Mouse (Mus musculus) intestine, embryonic 14.5 days (tissue): Measurements from ENCODE around the gene Selenoi. TPM values are rescaled to one million over a fixed set of nuclear protein-coding genes. Genes with fewer than 3 reads are reported as not detected.

Source experiments
- ATAC-seq: fragments of 200-750 bp; cut with Nextera tagmentation; replicated peaks from 2 replicates; pipeline ENCODE4 v1.8.0; 2017; ENCODE audit warnings: low read depth, moderate number of reproducible peaks, moderate TSS enrichment, moderate library complexity; ENCODE audit not compliant: low FRiP score, low TSS enrichment
- DNase-seq: peaks from one replicate; pipeline ENCODE4 v3.0.0-alpha.2; 2018; ENCODE audit warnings: low spot score
- H3K27ac ChIP-seq: fragments of 300-500 bp; sonication (generic); 2 replicates; pipeline ENCODE4 v1.5.1; 2014; ENCODE audit warnings: low read depth, mild to moderate bottlenecking, control low read depth
- H3K27me3 ChIP-seq: fragments of 300-500 bp; sonication (generic); replicated peaks from 2 replicates; pipeline ENCODE4 v1.6.1; 2014; ENCODE audit warnings: low read length, control low read depth; ENCODE audit not compliant: control insufficient read depth, insufficient read depth
- H3K36me3 ChIP-seq: fragments of 300-500 bp; sonication (generic); 2 replicates; pipeline ENCODE4 v1.6.1; 2014; ENCODE audit warnings: low read length, control low read depth; ENCODE audit not compliant: control insufficient read depth, insufficient read depth
- H3K4me1 ChIP-seq: fragments of 300-500 bp; sonication (generic); replicated peaks from 2 replicates; pipeline ENCODE4 v1.6.1; 2014; ENCODE audit warnings: low read length, control low read depth, mixed read lengths; ENCODE audit not compliant: control insufficient read depth, insufficient read depth
- H3K4me2 ChIP-seq: fragments of 300-500 bp; sonication (generic); 2 replicates; pipeline ENCODE4 v1.6.1; 2014; ENCODE audit warnings: low read length
- H3K4me3 ChIP-seq: fragments of 300-500 bp; sonication (generic); 2 replicates; pipeline ENCODE4 v1.5.1; 2014; ENCODE audit warnings: low read depth, low read length, control low read depth, mixed read lengths
- H3K9ac ChIP-seq: fragments of 300-500 bp; sonication (generic); 2 replicates; pipeline ENCODE4 v1.6.1; 2014; ENCODE audit warnings: mild to moderate bottlenecking, low read length
- H3K9me3 ChIP-seq: fragments of 300-500 bp; sonication (generic); 2 replicates; pipeline ENCODE4 v1.6.1; 2016; ENCODE audit warnings: low read length, control low read depth; ENCODE audit not compliant: control insufficient read depth
- WGBS: fragments of 180-500 bp; shearing (Covaris S2); extraction: QIAGEN DNeasy Blood & Tissue Kit; methylation state at CpG from one replicate; pipeline ENCODE4 v1.1.7; 2014; 5-methylcytosine and 5-hydroxymethylcytosine counted together
- polyA plus RNA-seq: library from polyadenylated mRNA; unstranded; fragments of >200 nt; fragmentation: Nextera tagmentation; extraction: Ambion mirVana; gene quantifications from 2 replicates; pipeline ENCODE4 v1.2.1, GENCODE M21; 2014

The Selenoi gene
- polyA plus RNA-seq, 1 experiment from 2014 or later: 35.0 TPM

DNA sequence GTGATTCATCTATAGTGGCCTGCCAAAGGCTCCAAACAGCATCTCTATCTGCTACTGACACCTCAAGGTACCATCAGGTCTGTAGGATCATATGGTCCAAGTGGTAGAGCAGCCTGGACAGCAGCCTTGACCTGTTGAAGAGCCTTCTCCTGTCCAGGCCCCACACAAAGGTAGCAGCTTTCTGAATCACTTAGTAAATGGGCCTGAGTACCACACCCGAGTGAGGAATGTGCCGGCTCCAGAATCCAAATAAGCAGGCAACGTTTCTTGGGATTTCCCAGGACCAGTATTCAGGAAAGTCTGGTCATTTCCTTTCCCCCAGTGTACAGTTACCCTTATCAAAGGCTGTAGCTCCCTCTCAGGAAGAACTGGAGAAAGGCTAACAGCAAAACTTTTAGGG lies 46.6 kb downstream of the Selenoi start:
- H3K9me3 ChIP-seq: no peaks in the 10 kb centered on the region
- no peak overlapping the region for H3K9ac ChIP-seq
- H3K27me3 ChIP-seq: no peaks in the 10 kb centered on the region
- H3K4me2 ChIP-seq: no peak overlapping the region
- WGBS: 74% methylated on average over 3 of the region's 3 CpGs
- H3K4me1 ChIP-seq: no peaks in the 10 kb centered on the region
- no peaks in the 10 kb centered on the region for H3K36me3 ChIP-seq
- no peak overlapping the region for H3K27ac ChIP-seq
- 0 out of 2 replicates have a peak, but pooled peaks have one; percentile 13 for ATAC-seq
- H3K4me3 ChIP-seq: no peak overlapping the region
- DNase-seq: no peak

DNA sequence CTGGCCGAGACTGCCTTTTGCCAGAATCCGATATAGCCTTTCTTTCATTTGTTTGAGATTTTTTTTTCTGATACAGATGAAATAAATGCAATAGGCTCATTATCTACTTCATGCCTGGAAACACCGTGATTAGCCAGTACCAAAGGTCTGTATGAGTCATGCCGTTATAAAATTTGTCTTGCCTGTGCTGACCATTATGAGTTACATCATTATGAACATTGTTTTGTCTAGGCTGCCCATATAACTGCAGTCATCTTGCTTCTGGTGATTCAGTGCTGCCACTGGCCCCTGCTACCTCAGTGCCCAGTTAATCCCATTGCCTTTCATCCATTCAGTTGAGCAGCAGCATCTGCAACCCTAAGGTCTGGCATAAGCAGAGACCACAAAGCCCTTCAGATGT lies 47.1 kb downstream of the Selenoi start:
- DNase-seq (no peak), ATAC-seq (no peak)
- Histone ChIP-seq H3K4me2 (no peak overlapping the region), H3K27ac (no peak overlapping the region), H3K4me1 (no peaks in the 10 kb centered on the region), H3K4me3 (no peak overlapping the region), H3K9ac (no peak overlapping the region), H3K27me3 (no peaks in the 10 kb centered on the region), H3K36me3 (no peaks in the 10 kb centered on the region), H3K9me3 (no peaks in the 10 kb centered on the region)
- 82% methylated on average over 4 of the region's 4 CpGs for whole genome bisulfite sequencing

DNA sequence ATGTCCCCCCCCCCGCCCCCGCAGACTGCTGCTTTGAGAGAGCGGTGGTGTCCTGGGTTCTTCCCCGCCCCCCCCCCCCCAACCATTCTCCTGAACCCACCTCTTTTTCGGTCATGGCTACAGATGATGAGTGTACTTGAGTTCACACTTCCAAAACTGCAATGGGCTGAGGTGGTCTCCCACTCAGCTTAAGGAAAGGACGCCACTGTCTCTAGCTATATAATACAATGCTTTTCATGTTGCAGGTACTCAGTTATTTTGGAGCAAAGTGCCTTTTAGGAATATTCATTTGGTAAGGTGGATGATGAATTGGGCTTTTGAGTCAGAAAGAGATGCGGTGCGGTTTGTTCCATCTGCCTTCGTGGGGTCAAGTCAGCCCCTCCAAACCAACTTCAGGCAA lies 48.5 kb downstream of the Selenoi start:
- Histone ChIP-seq H3K9me3 (peaks cover 7% of the 10 kb centered on the region; the same call in 1 of the 2 replicates), H3K4me2 (peak overlapping the region; percentile 54), H3K9ac (no peak overlapping the region), H3K27me3 (no peaks in the 10 kb centered on the region), H3K4me1 (no peaks in the 10 kb centered on the region), H3K27ac (no peak overlapping the region), H3K4me3 (peak overlapping the region; percentile 31), H3K36me3 (no peaks in the 10 kb centered on the region)
- WGBS: 36% methylated on average over 9 of the region's 9 CpGs
- no peak for ATAC-seq
- DNase-seq: no peak

DNA sequence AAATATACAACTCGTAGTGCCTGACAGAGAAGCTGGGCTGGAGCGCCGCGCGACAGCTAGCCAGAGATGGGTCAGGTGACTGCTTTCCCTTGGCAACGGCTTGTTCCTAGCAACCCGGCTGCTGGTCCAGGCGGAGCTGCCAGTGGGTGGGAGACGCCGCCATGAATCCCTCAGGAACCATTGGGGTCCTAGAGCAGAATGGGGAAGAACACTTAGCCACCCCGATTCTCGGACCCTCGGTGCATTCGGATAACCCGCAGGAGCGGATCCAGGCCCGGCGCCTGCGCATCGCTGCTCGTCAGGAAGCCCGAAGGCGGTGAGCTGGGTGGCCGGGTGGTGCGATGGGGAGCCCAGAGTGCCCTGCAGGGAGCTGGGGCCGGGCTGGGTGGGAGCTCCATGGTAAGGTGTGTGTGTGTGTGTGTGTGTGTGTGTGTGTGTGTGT lies 48.9 kb downstream of the Selenoi start, which contains the start of gene Drc1:
Drc1 (plus strand) TSS at position 98 of the 442 bp plus-strand sequence.
- no peaks in the 10 kb centered on the region for H3K4me1 ChIP-seq
- no peaks in the 10 kb centered on the region for H3K27me3 ChIP-seq
- no peak within 1 kb of the TSS for H3K27ac ChIP-seq
- WGBS: 1% methylated on average over 26 of the region's 26 CpGs
- peak; percentile 71; the same call in 1 of the 2 replicates for ATAC-seq
- peaks cover 7% of the 10 kb centered on the region; the same call in 1 of the 2 replicates for H3K9me3 ChIP-seq
- DNase-seq: peak; percentile 72
- H3K36me3 ChIP-seq: no peaks in the 10 kb centered on the region
- H3K9ac ChIP-seq: no peak within 1 kb of the TSS
- H3K4me2 ChIP-seq: peak within 1 kb of the TSS; percentile 54
- peak within 1 kb of the TSS; percentile 31 for H3K4me3 ChIP-seq

DNA sequence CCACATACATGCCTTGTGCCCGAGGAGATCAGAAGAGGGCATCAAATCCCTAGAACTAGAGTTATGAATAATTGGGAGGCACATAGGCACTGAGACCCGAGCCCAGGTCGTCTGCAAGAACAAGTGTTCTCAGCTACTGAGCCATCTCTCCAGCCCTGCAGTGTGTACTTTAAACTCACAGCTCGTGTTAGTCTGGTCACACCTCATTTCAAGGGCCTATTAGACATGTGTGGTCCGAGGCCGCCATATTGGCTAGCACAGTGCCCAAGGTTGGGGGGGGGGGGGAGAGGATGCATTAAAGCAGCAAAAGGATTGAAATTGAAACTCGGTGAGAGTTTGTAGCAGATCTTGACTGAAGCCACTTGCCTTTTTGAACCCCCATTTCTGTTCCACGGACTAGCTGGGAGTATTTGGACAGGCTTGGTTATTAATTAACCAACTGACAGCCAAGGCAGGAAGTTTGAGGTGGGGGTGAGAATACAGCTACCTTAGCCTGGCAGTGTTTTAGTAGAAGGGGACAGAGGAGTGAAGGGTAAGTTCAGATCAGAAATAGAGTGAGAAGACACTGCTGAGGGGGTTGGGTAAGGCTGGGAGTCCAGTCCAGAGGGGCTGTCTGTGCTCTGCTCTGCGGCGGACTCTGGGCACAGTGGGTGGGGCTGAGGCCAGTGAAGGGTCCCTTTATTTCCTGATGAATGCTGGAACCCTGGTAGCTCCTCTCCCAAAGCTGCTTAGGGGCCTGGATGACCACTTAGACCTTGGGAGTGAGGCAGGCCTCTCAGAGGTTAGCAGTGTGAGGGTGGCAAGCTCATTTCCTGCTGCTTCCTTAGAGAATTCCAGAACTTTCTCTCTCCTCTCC lies 53.8 kb downstream of the Selenoi start:
- peak; percentile 60; the same call in 1 of the 2 replicates for ATAC-seq

DNA sequence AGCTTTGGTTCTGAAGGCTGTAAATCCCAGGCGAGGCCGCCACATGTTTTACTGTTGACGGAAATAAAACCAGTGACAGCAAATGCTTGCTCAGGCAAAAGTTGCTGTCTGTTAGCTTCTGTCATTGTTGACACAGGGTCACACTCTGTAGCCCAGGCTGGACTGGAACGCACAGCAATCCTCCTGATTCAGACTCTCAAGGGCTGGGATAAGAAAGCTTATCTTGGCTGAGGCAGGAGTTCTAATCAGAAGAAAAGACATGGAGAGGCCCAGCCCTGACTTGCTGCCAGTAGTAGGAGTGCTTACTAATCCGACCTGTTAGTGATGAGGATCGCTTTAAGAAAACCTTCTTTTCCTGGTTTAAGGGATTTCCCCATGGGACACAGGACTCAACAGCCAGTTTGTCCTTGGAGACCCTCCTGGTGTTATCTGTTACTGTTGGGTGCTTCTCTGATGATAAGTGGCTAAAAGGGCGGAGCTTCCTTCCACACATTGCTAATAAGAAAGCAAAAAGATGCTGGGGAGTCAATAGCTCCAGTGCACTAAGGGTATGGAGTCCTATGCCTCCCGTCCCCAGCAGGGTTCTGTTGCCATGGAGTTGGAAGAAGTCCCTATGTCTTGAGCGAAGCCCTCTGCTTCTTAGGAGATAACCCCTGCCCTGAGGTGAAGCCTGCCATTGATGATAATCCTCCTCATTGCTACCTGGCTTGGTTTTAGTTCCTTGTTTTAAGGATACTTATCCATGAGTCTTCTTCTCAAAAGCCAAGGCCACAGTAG lies 54.9 kb downstream of the Selenoi start:
- ATAC-seq (0 out of 2 replicates have a peak, but pooled peaks have one; percentile 36), DNase-seq (no peak)
- no peak overlapping the region for H3K27ac ChIP-seq
- H3K4me1 ChIP-seq: no peaks in the 10 kb centered on the region
- no peak overlapping the region for H3K4me3 ChIP-seq
- H3K36me3 ChIP-seq: no peaks in the 10 kb centered on the region
- WGBS: 71% methylated on average over 9 of the region's 9 CpGs
- peaks cover 7% of the 10 kb centered on the region; the same call in 1 of the 2 replicates for H3K9me3 ChIP-seq
- H3K4me2 ChIP-seq: no peak overlapping the region
- no peaks in the 10 kb centered on the region for H3K27me3 ChIP-seq
- no peak overlapping the region for H3K9ac ChIP-seq

More for the DNA sequence above, 53.8 kb downstream of the Selenoi start:
- no peak overlapping the region for H3K4me3 ChIP-seq
- H3K27ac ChIP-seq: peak overlapping the region; percentile 17; the same call in 1 of the 2 replicates
- peaks cover 7% of the 10 kb centered on the region; the same call in 1 of the 2 replicates for H3K9me3 ChIP-seq
- no peak for DNase-seq
- H3K4me1 ChIP-seq: no peaks in the 10 kb centered on the region
- no peaks in the 10 kb centered on the region for H3K36me3 ChIP-seq
- no peaks in the 10 kb centered on the region for H3K27me3 ChIP-seq
- H3K4me2 ChIP-seq: no peak overlapping the region
- H3K9ac ChIP-seq: no peak overlapping the region
- 60% methylated on average over 10 of the region's 10 CpGs for WGBS

Other genes with a start within 250 kb of the Selenoi start
- 0.39 TPM in 1 of 2 replicates, not detected in the other for gene Il6, start 219.5 kb upstream of the Selenoi start, polyA plus RNA-seq
- gene Tyms, start 159.0 kb upstream of the Selenoi start, polyA plus RNA-seq: 286 and 317 TPM in 2 replicates
- 0.60 and 0.79 TPM in 2 replicates for gene Garem2, start 127.4 kb upstream of the Selenoi start, polyA plus RNA-seq
- gene 3110082J24Rik, start 126.5 kb upstream of the Selenoi start, polyA plus RNA-seq: not detected in 2 replicates
- gene Hadha, start 77.4 kb upstream of the Selenoi start, polyA plus RNA-seq: 125 and 133 TPM in 2 replicates
- 166 and 169 TPM in 2 replicates for gene Hadhb, start 77.3 kb upstream of the Selenoi start, polyA plus RNA-seq
- 0.05 and 0.15 TPM in 2 replicates for gene Adgrf3, start 26.9 kb upstream of the Selenoi start, polyA plus RNA-seq
- 0.46 and 0.56 TPM in 2 replicates for gene Drc1, start 48.8 kb downstream of the Selenoi start, polyA plus RNA-seq
- 1.2 and 1.3 TPM in 2 replicates for gene Otof, start 229.4 kb downstream of the Selenoi start, polyA plus RNA-seq
- not detected in 2 replicates for gene 1700001C02Rik, start 233.5 kb downstream of the Selenoi start, polyA plus RNA-seq